Mouse (Mus musculus) heart, embryonic 16.5 days (tissue): Measurements from ENCODE around the gene Gns. TPM values are rescaled to one million over a fixed set of nuclear protein-coding genes. Genes with fewer than 3 reads are reported as not detected.

Experiments
- ATAC-seq: fragments of 200-750 bp; cut with Nextera tagmentation; replicated peaks from 2 replicates; pipeline ENCODE4 v1.8.0; 2017; ENCODE audit warnings: moderate number of reproducible peaks; ENCODE audit not compliant: insufficient read depth, low FRiP score; ENCODE audit errors: extremely low read depth
- H3K27ac ChIP-seq: fragments of 300-500 bp; sonication (generic); 2 replicates; pipeline ENCODE4 v1.5.1; 2014; ENCODE audit warnings: mild to moderate bottlenecking, low read length, control low read depth, moderate library complexity
- H3K27me3 ChIP-seq: fragments of 300-500 bp; sonication (generic); 2 replicates; pipeline ENCODE4 v1.6.1; 2014; ENCODE audit warnings: low read length, mixed read lengths; ENCODE audit not compliant: control insufficient read depth, insufficient read depth
- H3K36me3 ChIP-seq: fragments of 300-500 bp; sonication (generic); 2 replicates; pipeline ENCODE4 v1.6.1; 2014; ENCODE audit not compliant: control insufficient read depth, insufficient read depth
- H3K4me1 ChIP-seq: fragments of 300-500 bp; sonication (generic); 2 replicates; pipeline ENCODE4 v1.6.1; 2014; ENCODE audit warnings: low read length, mixed read lengths; ENCODE audit not compliant: control insufficient read depth, insufficient read depth
- H3K4me2 ChIP-seq: fragments of 300-500 bp; sonication (generic); 2 replicates; pipeline ENCODE4 v1.6.1; 2014; ENCODE audit warnings: low read depth, mild to moderate bottlenecking, control low read depth, low read length
- H3K4me3 ChIP-seq: fragments of 300-500 bp; sonication (generic); 2 replicates; pipeline ENCODE4 v1.5.1; 2014; ENCODE audit warnings: mild to moderate bottlenecking, control low read depth, low read length
- H3K9ac ChIP-seq: fragments of 300-500 bp; sonication (generic); 2 replicates; pipeline ENCODE4 v1.6.1; 2014; ENCODE audit warnings: low read length, control low read depth
- H3K9me3 ChIP-seq: fragments of 300-500 bp; sonication (generic); replicated peaks from 2 replicates; pipeline ENCODE4 v1.6.1; 2016; ENCODE audit warnings: low read length; ENCODE audit not compliant: control insufficient read depth
- WGBS: fragments of 180-500 bp; shearing (Covaris S2); extraction: QIAGEN DNeasy Blood & Tissue Kit; methylation state at CpG from one replicate; pipeline ENCODE4 v1.1.7; 2014; 5-methylcytosine and 5-hydroxymethylcytosine counted together
- polyA plus RNA-seq: library from polyadenylated mRNA; unstranded; fragments of >200 nt; fragmentation: Nextera tagmentation; extraction: Ambion mirVana; gene quantifications from 2 replicates; pipeline ENCODE4 v1.2.1, GENCODE M21; 2015

The Gns gene
- polyA plus RNA-seq, 1 experiment from 2014 or later, result 29.0 TPM

DNA sequence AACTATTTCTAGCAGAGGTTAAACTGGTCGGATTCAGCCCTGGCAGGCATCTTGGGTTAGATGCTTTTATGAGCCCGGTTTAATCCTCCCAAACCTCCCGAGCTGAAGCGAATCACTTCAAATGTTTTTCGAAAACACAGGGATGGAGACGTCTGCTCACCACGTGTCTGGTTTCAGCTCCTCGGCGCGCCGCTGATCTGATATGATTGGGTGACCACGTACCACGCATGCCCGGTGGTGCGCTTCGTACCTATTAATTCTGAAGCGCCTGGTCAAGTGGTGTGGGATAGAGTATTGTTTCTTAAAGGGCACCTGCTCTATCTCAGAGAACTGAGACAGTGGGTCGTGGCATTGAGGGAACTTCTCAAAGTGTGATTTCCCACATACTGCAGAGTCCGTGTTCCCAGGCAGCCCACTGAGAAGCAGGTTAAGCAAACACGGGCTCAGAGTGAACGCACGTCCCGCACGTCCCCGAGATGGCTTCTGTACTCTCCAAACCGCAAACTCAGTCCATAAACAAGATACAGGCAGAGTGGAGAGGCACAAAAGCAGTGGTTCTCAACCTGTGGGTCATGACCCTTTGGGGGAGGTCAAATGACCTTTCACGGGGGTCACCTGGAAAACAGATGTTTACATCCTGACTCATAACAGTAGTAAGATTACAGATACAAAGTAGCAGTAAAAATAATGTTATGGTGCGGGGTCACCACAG is 70.8 kb downstream of the Gns start:
- Histone ChIP-seq H3K9me3 (no peaks in the 10 kb centered on the region), H3K27me3 (no peaks in the 10 kb centered on the region), H3K27ac (peak overlapping the region; percentile 75), H3K4me3 (peak overlapping the region; percentile 3; the same call in 1 of the 2 replicates), H3K4me2 (peak overlapping the region; percentile 51), H3K9ac (peak overlapping the region; percentile 58), H3K4me1 (peaks cover 71% of the 10 kb centered on the region), H3K36me3 (no peaks in the 10 kb centered on the region)
- 51% methylated on average over 28 of the region's 28 CpGs for WGBS
- ATAC-seq, result no peak

DNA sequence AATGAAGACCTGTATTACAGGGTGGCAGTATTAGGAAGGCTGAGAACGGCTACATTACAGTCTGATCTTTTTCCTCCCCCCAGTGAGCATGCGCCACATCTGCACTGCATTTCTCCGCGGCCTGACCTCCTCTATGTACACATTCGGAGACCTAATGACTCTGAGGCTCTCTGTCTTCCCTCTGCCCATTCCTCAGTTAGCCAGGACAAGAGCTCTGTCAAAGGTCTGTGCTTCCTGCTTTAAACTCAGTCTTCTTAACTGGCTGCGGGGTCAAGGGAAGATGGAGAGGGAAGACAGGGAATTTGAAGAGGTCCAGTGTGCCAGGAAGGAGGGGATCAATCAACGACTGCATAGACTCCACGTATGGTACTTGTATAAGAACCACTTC is 71.4 kb downstream of the Gns start:
- WGBS, result 22% methylated on average over 8 of the region's 8 CpGs
- Histone ChIP-seq H3K9me3 (no peaks in the 10 kb centered on the region), H3K9ac (peak overlapping the region; percentile 58; the same call in 1 of the 2 replicates), H3K4me2 (no peak overlapping the region; the same call in 1 of the 2 replicates), H3K4me1 (peaks cover 70% of the 10 kb centered on the region), H3K27ac (peak overlapping the region; percentile 75), H3K4me3 (no peak overlapping the region), H3K27me3 (no peaks in the 10 kb centered on the region), H3K36me3 (no peaks in the 10 kb centered on the region)
- ATAC-seq, result no peak

- Histone ChIP-seq H3K4me2 (no peak overlapping the region), H3K9me3 (no peaks in the 10 kb centered on the region), H3K9ac (0 out of 2 replicates have a peak overlapping the region, but pooled peaks have one; percentile 17), H3K27ac (peak overlapping the region; percentile 75), H3K4me3 (no peak overlapping the region), H3K4me1 (peaks cover 65% of the 10 kb centered on the region), H3K27me3 (no peaks in the 10 kb centered on the region), H3K36me3 (no peaks in the 10 kb centered on the region)
- ATAC-seq, result no peak
- 39% methylated on average over 4 of the region's 4 CpGs for WGBS
These were observed 71.8 kb downstream of the Gns start for GRCm38 (mm10) chr10:121436693-121437092.

DNA sequence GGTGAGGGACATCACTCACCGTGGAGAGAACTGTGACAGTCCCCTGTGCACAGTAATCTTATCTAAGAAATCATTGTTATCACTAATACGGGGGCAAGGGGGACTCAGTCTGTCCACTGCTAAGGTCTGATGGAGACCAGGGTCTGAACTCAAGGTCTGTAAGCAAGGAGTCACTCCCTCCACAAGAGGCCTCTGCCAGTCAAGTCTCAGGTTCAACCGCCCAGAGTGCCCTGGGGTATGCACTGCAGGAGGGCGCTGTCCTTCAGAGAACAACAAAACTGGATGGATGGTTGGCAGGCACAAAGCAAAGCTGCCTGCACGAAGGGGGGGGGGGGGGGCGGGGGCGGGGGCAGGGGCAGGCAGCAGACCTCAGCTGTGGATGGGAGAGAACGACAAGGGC is 73.2 kb downstream of the Gns start:
- Histone ChIP-seq H3K4me1 (peaks cover 51% of the 10 kb centered on the region), H3K27ac (no peak overlapping the region), H3K27me3 (no peaks in the 10 kb centered on the region), H3K4me2 (no peak overlapping the region), H3K9ac (no peak overlapping the region), H3K9me3 (no peaks in the 10 kb centered on the region), H3K4me3 (no peak overlapping the region), H3K36me3 (no peaks in the 10 kb centered on the region)
- WGBS, result 71% methylated on average over 6 of the region's 8 CpGs
- no peak for ATAC-seq

DNA sequence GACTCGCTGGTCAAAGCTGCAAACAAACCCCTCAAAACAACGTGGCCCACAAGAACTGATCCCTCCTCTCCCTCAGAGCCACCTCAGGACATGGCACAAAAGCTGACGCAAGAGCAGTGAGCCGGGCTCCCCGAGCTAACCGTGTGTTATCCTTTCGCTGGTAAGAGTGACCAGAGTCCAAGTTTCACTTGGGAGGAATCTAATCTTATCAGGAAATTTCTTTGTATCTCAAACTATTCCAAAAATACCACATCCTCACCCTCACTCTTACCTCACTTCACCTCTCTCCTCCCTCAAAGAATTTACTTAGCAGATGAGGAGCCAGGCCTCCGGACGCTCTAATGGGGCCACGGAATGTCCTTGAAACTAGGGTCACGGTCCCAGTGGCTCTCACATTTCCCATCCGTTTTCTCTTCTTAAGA is 74.4 kb downstream of the Gns start:
- Histone ChIP-seq H3K27me3 (no peaks in the 10 kb centered on the region), H3K4me1 (peaks cover 43% of the 10 kb centered on the region), H3K27ac (peak overlapping the region; percentile 9; the same call in 1 of the 2 replicates), H3K4me3 (no peak overlapping the region), H3K36me3 (no peaks in the 10 kb centered on the region), H3K9me3 (no peaks in the 10 kb centered on the region), H3K9ac (no peak overlapping the region), H3K4me2 (no peak overlapping the region)
- ATAC-seq, result no peak
- WGBS, result 37% methylated on average over 12 of the region's 12 CpGs

- Histone ChIP-seq H3K9me3 (no peaks in the 10 kb centered on the region), H3K27ac (no peak overlapping the region), H3K4me2 (no peak overlapping the region), H3K9ac (no peak overlapping the region), H3K36me3 (no peaks in the 10 kb centered on the region), H3K4me3 (no peak overlapping the region), H3K4me1 (peaks cover 24% of the 10 kb centered on the region), H3K27me3 (no peaks in the 10 kb centered on the region)
- no peak for ATAC-seq
- 78% methylated on average over 9 of the region's 9 CpGs for WGBS
These were observed 78.9 kb downstream of the Gns start for GRCm38 (mm10) chr10:121443791-121444190.

GRCm38 (mm10) chr10:121444198-121444597 is 79.3 kb downstream of the Gns start:
- 82% methylated on average over 7 of the region's 7 CpGs for WGBS
- H3K4me2 ChIP-seq, result no peak overlapping the region
- no peaks in the 10 kb centered on the region for H3K9me3 ChIP-seq
- no peaks in the 10 kb centered on the region for H3K36me3 ChIP-seq
- ATAC-seq, result no peak
- H3K4me1 ChIP-seq, result peaks cover 22% of the 10 kb centered on the region
- no peaks in the 10 kb centered on the region for H3K27me3 ChIP-seq
- no peak overlapping the region for H3K4me3 ChIP-seq
- no peak overlapping the region for H3K27ac ChIP-seq
- H3K9ac ChIP-seq, result no peak overlapping the region

DNA sequence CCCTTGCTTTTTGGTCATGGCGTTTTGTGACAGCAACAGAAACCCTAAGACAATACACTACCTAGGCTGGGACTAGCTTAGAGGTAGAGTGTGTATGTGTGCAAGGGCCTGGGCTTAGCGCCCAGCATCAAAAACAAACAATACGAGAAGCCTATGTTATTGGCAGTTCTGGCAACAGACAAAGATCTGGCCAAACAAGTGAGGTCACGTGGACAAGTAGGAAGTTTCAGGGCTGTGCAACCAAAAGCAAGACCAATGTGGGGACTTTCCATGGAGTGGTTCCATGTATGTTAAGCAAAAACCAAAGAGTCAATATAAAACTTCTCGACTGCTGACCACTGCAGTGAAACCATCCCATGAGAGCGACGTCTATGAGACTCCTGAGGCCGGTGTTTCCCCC is 80.9 kb downstream of the Gns start:
- H3K4me1 ChIP-seq, result peaks cover 12% of the 10 kb centered on the region

More for the DNA sequence above, 80.9 kb downstream of the Gns start:
- H3K4me2 ChIP-seq, result no peak overlapping the region
- no peak for ATAC-seq
- H3K27ac ChIP-seq, result no peak overlapping the region
- no peaks in the 10 kb centered on the region for H3K36me3 ChIP-seq
- H3K4me3 ChIP-seq, result no peak overlapping the region
- H3K27me3 ChIP-seq, result no peaks in the 10 kb centered on the region
- 89% methylated on average over 8 of the region's 8 CpGs for WGBS
- no peak overlapping the region for H3K9ac ChIP-seq
- H3K9me3 ChIP-seq, result no peaks in the 10 kb centered on the region
